9 mouse cellular contexts compared by ENCODE assay signal in genomic region chr5:76363453-76364104, GRCm38 (mm10). TPM values are rescaled to one million over a fixed set of nuclear protein-coding genes. Genes with fewer than 3 reads are reported as not detected.
A peak's percentile ranks its signal among the peaks of the same experiment; 100 is the strongest.
DNase-seq lines count a peak whose midpoint lies in the region; ATAC-seq lines count a peak whose summit lies in the region.
"Had no signal": no experiment of that assay in that cellular context is flagged by ENCODE, and none has a peak within 500 bp of the region (broad histone marks: within the 10 kb centered on the region; RNA-seq: fewer than 3 reads in every experiment).

Nmu (minus strand) TSS chr5:76363788.

- H3K4me3 ChIP-seq in liver, embryonic 11.5 days (ENCODE audit: low read depth, low read length): peak within 1 kb of the TSS; percentile 31
- peak within 1 kb of the TSS; percentile 45 for H3K4me3 ChIP-seq in embryonic facial prominence, embryonic 13.5 days
- H3K4me3 ChIP-seq in intestine, embryonic 16.5 days (ENCODE audit: low read length): peak within 1 kb of the TSS; percentile 39

- H3K4me1 ChIP-seq in liver, embryonic 11.5 days (replicated peaks; ENCODE audit: control insufficient read depth, insufficient read depth, low read length): no peaks in the 10 kb centered on the region
- H3K4me1 ChIP-seq in embryonic facial prominence, embryonic 13.5 days: peaks cover 12% of the 10 kb centered on the region
- peaks cover 7% of the 10 kb centered on the region for H3K4me1 ChIP-seq in intestine, embryonic 16.5 days (ENCODE audit: control insufficient read depth, insufficient read depth, low read length)

- no peaks in the 10 kb centered on the region for H3K9me3 ChIP-seq in liver, embryonic 11.5 days (ENCODE audit: control insufficient read depth, low read length)
- H3K9me3 ChIP-seq in embryonic facial prominence, embryonic 13.5 days: no peaks in the 10 kb centered on the region
- no peaks in the 10 kb centered on the region for H3K9me3 ChIP-seq in intestine, embryonic 16.5 days (ENCODE audit: control insufficient read depth, low read length)

- H3K27me3 ChIP-seq in liver, embryonic 11.5 days (replicated peaks; ENCODE audit: control insufficient read depth, insufficient read depth, low read length): peaks cover 23% of the 10 kb centered on the region
- H3K27me3 ChIP-seq in embryonic facial prominence, embryonic 13.5 days: peaks cover 33% of the 10 kb centered on the region
- H3K27me3 ChIP-seq in intestine, embryonic 16.5 days (replicated peaks; ENCODE audit: control insufficient read depth, insufficient read depth, low read length): 0 out of 2 replicates have a peak, but pooled peaks cover 10% of the 10 kb centered on the region

- no peak within 1 kb of the TSS for H3K27ac ChIP-seq in liver, embryonic 11.5 days (ENCODE audit: low read depth, low read length)
- no peak within 1 kb of the TSS for H3K27ac ChIP-seq in embryonic facial prominence, embryonic 13.5 days
- no peak within 1 kb of the TSS for H3K27ac ChIP-seq in intestine, embryonic 16.5 days (ENCODE audit: low read length)

- DNase-seq in liver, embryonic 11.5 days (ENCODE audit: low spot score): no peak
- DNase-seq in liver: no peak
- DNase-seq in retina, embryonic 14.5 days (ENCODE audit: low spot score): peak; percentile 29
- DNase-seq in thymus, adult 18-20 months: no peak
- DNase-seq in spleen, adult 18-20 months: no peak
- no peak for DNase-seq in layer of hippocampus, adult 8-10 months (ENCODE audit: low spot score in 2 of 2)

- 10% methylated on average over 35 of the region's 35 CpGs for WGBS in liver, embryonic 11.5 days
- 3% methylated on average over 34 of the region's 35 CpGs for WGBS in embryonic facial prominence, embryonic 13.5 days
- WGBS in intestine, embryonic 16.5 days: 6% methylated on average over 35 of the region's 35 CpGs

- no peak within 1 kb of the TSS for H3K9ac ChIP-seq in liver, embryonic 11.5 days (ENCODE audit: low read depth, low read length)
- H3K9ac ChIP-seq in embryonic facial prominence, embryonic 13.5 days: peak within 1 kb of the TSS; percentile 64
- H3K9ac ChIP-seq in intestine, embryonic 16.5 days (ENCODE audit: low read depth, low read length): peak within 1 kb of the TSS; percentile 57

- peak within 1 kb of the TSS; percentile 62 for H3K4me2 ChIP-seq in liver, embryonic 11.5 days
- peak within 1 kb of the TSS; percentile 84 for H3K4me2 ChIP-seq in embryonic facial prominence, embryonic 13.5 days
- peak within 1 kb of the TSS; percentile 68 for H3K4me2 ChIP-seq in intestine, embryonic 16.5 days (ENCODE audit: low read depth, low read length)

- H3K36me3 ChIP-seq in liver, embryonic 11.5 days (ENCODE audit: control insufficient read depth, insufficient read depth, low read length): no peaks in the 10 kb centered on the region
- no peaks in the 10 kb centered on the region for H3K36me3 ChIP-seq in embryonic facial prominence, embryonic 13.5 days
- no peaks in the 10 kb centered on the region for H3K36me3 ChIP-seq in intestine, embryonic 16.5 days (ENCODE audit: control insufficient read depth, insufficient read depth, low read length)

- ATAC-seq in liver, embryonic 11.5 days (replicated peaks; ENCODE audit: low FRiP score): no peak
- ATAC-seq in embryonic facial prominence, embryonic 13.5 days (ENCODE audit: insufficient number of reproducible peaks, insufficient read depth, low FRiP score, low TSS enrichment, low read depth): no peak
- no peak for ATAC-seq in intestine, embryonic 16.5 days

RNA-seq across cellular contexts. Expression of gene Nmu, which starts in this region (rescaled TPM):
- not detected in 2 replicates for polyA plus RNA-seq in liver, embryonic 11.5 days (2014; fragmentation: Nextera tagmentation; extraction: Ambion mirVana)
- polyA plus RNA-seq in embryonic facial prominence, embryonic 13.5 days (2015; fragmentation: Nextera tagmentation; extraction: Ambion mirVana): 0.25 TPM in 1 of 2 replicates, not detected in the other
- polyA plus RNA-seq in intestine, embryonic 16.5 days (2015; fragmentation: Nextera tagmentation; extraction: Ambion mirVana): 0.27 and 0.34 TPM in 2 replicates
- not detected for total RNA-seq in layer of hippocampus, adult 8-10 months (2022)
- polyA plus RNA-seq: spleen, adult 2 months had no signal
